Mouse (Mus musculus): ENCODE results near the gene Cyp17a1.

GRCm38 (mm10) chr19:46697840-46698517 is 25.0 kb upstream of the Cyp17a1 start:
- TF ChIP-seq GATA1 (IDR thresholded peaks at IDR 0.05; ENCODE audit: borderline replicate concordance, low read length) = no peak
- no peak for TF ChIP-seq FLI1 (IDR thresholded peaks at IDR 0.05; ENCODE audit: low read length)
